24 mouse cellular contexts compared by ENCODE assay signal in genomic region chr15:84425733-84426132, GRCm38 (mm10). TPM values are rescaled to one million over a fixed set of nuclear protein-coding genes. Genes with fewer than 3 reads are reported as not detected.
DNase-seq lines count a peak whose midpoint lies in the region; ATAC-seq lines count a peak whose summit lies in the region.
"Had no signal": no experiment of that assay in that cellular context is flagged by ENCODE, and none has a peak within 500 bp of the region (broad histone marks: within the 10 kb centered on the region; RNA-seq: fewer than 3 reads in every experiment).

No protein-coding gene starts in this region.

- no peak overlapping the region for H3K4me2 ChIP-seq in hindbrain, embryonic 13.5 days
- H3K4me2 ChIP-seq: embryonic facial prominence, embryonic 13.5 days; embryonic facial prominence, embryonic 15.5 days; forebrain, embryonic 12.5 days had no signal

- no peak overlapping the region for H3K9ac ChIP-seq in hindbrain, embryonic 13.5 days
- H3K9ac ChIP-seq: embryonic facial prominence, embryonic 13.5 days; embryonic facial prominence, embryonic 15.5 days; forebrain, embryonic 12.5 days had no signal

- WGBS in hindbrain, embryonic 13.5 days = 84% methylated on average over 5 of the region's 5 CpGs

- no peaks in the 10 kb centered on the region for H3K36me3 ChIP-seq in hindbrain, embryonic 13.5 days
- H3K36me3 ChIP-seq: embryonic facial prominence, embryonic 13.5 days; embryonic facial prominence, embryonic 15.5 days; forebrain, embryonic 10.5 days; forebrain, embryonic 12.5 days had no signal

- peaks cover 46% of the 10 kb centered on the region for H3K27me3 ChIP-seq in hindbrain, embryonic 13.5 days
- H3K27me3 ChIP-seq: embryonic facial prominence, embryonic 15.5 days had no signal

- H3K9me3 ChIP-seq in hindbrain, embryonic 13.5 days = no peaks in the 10 kb centered on the region
- H3K9me3 ChIP-seq: embryonic facial prominence, embryonic 13.5 days; embryonic facial prominence, embryonic 15.5 days; forebrain, embryonic 10.5 days; forebrain, embryonic 12.5 days had no signal

- no peak for ATAC-seq in hindbrain, embryonic 13.5 days (ENCODE audit: low FRiP score)
- ATAC-seq: forebrain, embryonic 14.5 days; forebrain, embryonic 16.5 days had no signal

- no peak overlapping the region for H3K4me3 ChIP-seq in hindbrain, embryonic 13.5 days
- H3K4me3 ChIP-seq: embryonic facial prominence, embryonic 13.5 days; embryonic facial prominence, embryonic 15.5 days; erythroblast, embryonic 14.5 days; forebrain, embryonic 10.5 days; forebrain, embryonic 12.5 days had no signal

- no peak overlapping the region for H3K27ac ChIP-seq in hindbrain, embryonic 13.5 days
- H3K27ac ChIP-seq: embryonic facial prominence, embryonic 13.5 days; embryonic facial prominence, embryonic 15.5 days; forebrain, embryonic 10.5 days; forebrain, embryonic 12.5 days had no signal

- peaks cover 30% of the 10 kb centered on the region for H3K4me1 ChIP-seq in hindbrain, embryonic 13.5 days (replicated peaks)

- peak; percentile 71 for DNase-seq in adrenal gland, adult 2 months
- DNase-seq in adrenal gland, adult 18-20 months (ENCODE audit: low spot score in 2 of 2) = no peak
- peak; percentile 52 for DNase-seq in adrenal gland, adult 8-10 months
- DNase-seq in adrenal gland, postnatal 10 days = peak; percentile 58
- peak; percentile 44 to 62 for DNase-seq in adrenal gland, postnatal 36 days
- no peak for DNase-seq in right cerebral cortex, postnatal 36 days (ENCODE audit: low spot score in 2 of 2)
- DNase-seq: cerebellum, adult 11 months; cerebellum, adult 18-20 months; cerebellum, adult 8-10 months; cerebellum, adult 9-11 months; cerebellum, postnatal 14 days; cerebellum, postnatal 36 days; embryo, embryonic 11 days had no signal

RNA-seq across cellular contexts. Expression of gene Shisal1, which starts 21.2 kb away (rescaled TPM):
- total RNA-seq in adrenal gland, adult 2 months (2021) = 1 to 10 TPM; 1.0 to 2.8 TPM
- polyA plus RNA-seq in adrenal gland, adult 2 months (2012; rRNA removed) = 1.8 and 1.9 TPM in 2 replicates
- 1 to 10 TPM; 1.5 to 1.8 TPM for total RNA-seq in adrenal gland, adult 18-20 months (2021)
- total RNA-seq in adrenal gland, adult 8-10 months (2022) = 1 to 10 TPM; 1.4 to 3.1 (median 2.2) TPM
- 1 to 10 TPM; 1.8 to 3.2 TPM for total RNA-seq in adrenal gland, postnatal 10 days (2021)
- 1 to 10 TPM in 1 of 2 experiments, under 1 TPM in 1; 0.63 to 1.1 TPM for total RNA-seq in adrenal gland, postnatal 36 days (2021)
- 9.5 and 10.9 TPM in 2 replicates for polyA plus RNA-seq in hindbrain, embryonic 13.5 days (2015; fragmentation: Nextera tagmentation; extraction: Ambion mirVana)
- total RNA-seq: common myeloid progenitor, adult 5-6 weeks; MEL had no signal
- polyA plus RNA-seq: C2C12; erythroblast, embryonic 14.5 days had no signal

Comparison
In these comparisons a context has a peak if more than half of its experiments do, and no peak if none do; other contexts are left out.
1. DNase-seq: peak in adrenal gland, adult 2 months (single experiment), adrenal gland, adult 8-10 months (single experiment), adrenal gland, postnatal 10 days (single experiment) and adrenal gland, postnatal 36 days (2 of 2); none in adrenal gland, adult 18-20 months (0 of 2) and right cerebral cortex, postnatal 36 days (0 of 2).